Mouse (Mus musculus) heart, embryonic 14.5 days (tissue): ENCODE data around the gene Mns1. TPM values are rescaled to one million over a fixed set of nuclear protein-coding genes. Genes with fewer than 3 reads are reported as not detected.
A peak's percentile ranks its signal among the peaks of the same experiment; 100 is the strongest.

Source experiments
- ATAC-seq: fragments of 200-750 bp; cut with Nextera tagmentation; 2 replicates; pipeline ENCODE4 v1.8.0; 2017; ENCODE audit warnings: low read depth, moderate TSS enrichment; ENCODE audit not compliant: insufficient number of reproducible peaks, insufficient read depth, low FRiP score
- H3K27ac ChIP-seq, 2 experiments: fragments of 200-500 bp in 1 of 2; fragments of 300-500 bp in 1 of 2; sonication (generic) in 1 of 2; replicated peaks in 1 of 2; 2 replicates each; pipeline ENCODE4 v1.5.1; 2012 to 2014; ENCODE audit warnings: low read depth in 2 of 2, low read length in 2 of 2, control low read depth in 1 of 2, mild to moderate bottlenecking in 1 of 2, mixed read lengths in 1 of 2; ENCODE audit not compliant: control insufficient read depth in 1 of 2, insufficient read depth in 1 of 2
- H3K27me3 ChIP-seq: fragments of 300-500 bp; sonication (generic); 2 replicates; pipeline ENCODE4 v1.6.1; 2014; ENCODE audit warnings: mild to moderate bottlenecking, low read length, control low read depth; ENCODE audit not compliant: control insufficient read depth, insufficient read depth
- H3K36me3 ChIP-seq: fragments of 300-500 bp; sonication (generic); 2 replicates; pipeline ENCODE4 v1.6.1; 2014; ENCODE audit warnings: mild to moderate bottlenecking, control low read depth, low read length, mixed read lengths; ENCODE audit not compliant: control insufficient read depth, insufficient read depth
- H3K4me1 ChIP-seq, 2 experiments: fragments of 200-500 bp in 1 of 2; fragments of 300-500 bp in 1 of 2; sonication (generic) in 1 of 2; 2 replicates each; pipeline ENCODE4 v1.6.1; 2012 to 2014; ENCODE audit warnings: low read length in 2 of 2, control low read depth in 1 of 2, mixed read lengths in 1 of 2; ENCODE audit not compliant: control insufficient read depth in 2 of 2, insufficient read depth in 2 of 2
- H3K4me2 ChIP-seq: fragments of 300-500 bp; sonication (generic); 2 replicates; pipeline ENCODE4 v1.6.1; 2014; ENCODE audit warnings: mild to moderate bottlenecking, low read length
- H3K4me3 ChIP-seq, 2 experiments: fragments of 200-500 bp in 1 of 2; fragments of 300-500 bp in 1 of 2; sonication (generic) in 1 of 2; 2 replicates each; pipeline ENCODE4 v1.5.1; 2012 to 2014; ENCODE audit warnings: low read length in 2 of 2, mild to moderate bottlenecking in 2 of 2, control low read depth in 1 of 2, low read depth in 1 of 2, moderate library complexity in 1 of 2; ENCODE audit not compliant: control insufficient read depth in 1 of 2, insufficient read depth in 1 of 2
- H3K9ac ChIP-seq: fragments of 300-500 bp; sonication (generic); 2 replicates; pipeline ENCODE4 v1.6.1; 2014; ENCODE audit warnings: mild to moderate bottlenecking, low read length
- H3K9me3 ChIP-seq: fragments of 300-500 bp; sonication (generic); 2 replicates; pipeline ENCODE4 v1.6.1; 2016; ENCODE audit warnings: low read length, control low read depth; ENCODE audit not compliant: control insufficient read depth
- WGBS: fragments of 180-500 bp; shearing (Covaris S2); extraction: QIAGEN DNeasy Blood & Tissue Kit; methylation state at CpG from one replicate; pipeline ENCODE4 v1.1.7; 2014; 5-methylcytosine and 5-hydroxymethylcytosine counted together
- polyA plus RNA-seq: library from polyadenylated mRNA; unstranded; fragments of >200 nt; fragmentation: Nextera tagmentation; extraction: Ambion mirVana; gene quantifications from 2 replicates; pipeline ENCODE4 v1.2.1, GENCODE M21; 2014

Mns1 gene
- polyA plus RNA-seq, 1 experiment from 2014 or later: 11.6 TPM

GRCm38 (mm10) chr9:72427861-72428260 is 9.9 kb upstream of the Mns1 start:
- WGBS: 65% methylated on average over 4 of the region's 4 CpGs
- no peak for ATAC-seq

GRCm38 (mm10) chr9:72434876-72435275 is 2.9 kb upstream of the Mns1 start:
- no peak overlapping the region for H3K9ac ChIP-seq
- 66% methylated on average over 9 of the region's 9 CpGs for WGBS
- no peak overlapping the region for H3K27ac ChIP-seq
- H3K9me3 ChIP-seq: no peaks in the 10 kb centered on the region
- H3K36me3 ChIP-seq: no peaks in the 10 kb centered on the region
- no peak for ATAC-seq
- H3K4me1 ChIP-seq: peaks cover 3 to 8% of the 10 kb centered on the region in 2 experiments; a peak in 3 of 4 replicates
- no peaks in the 10 kb centered on the region for H3K27me3 ChIP-seq
- H3K4me2 ChIP-seq: no peak overlapping the region
- no peak overlapping the region for H3K4me3 ChIP-seq

More at GRCm38 (mm10) chr9:72427861-72428260, 9.9 kb upstream of the Mns1 start:
- Histone ChIP-seq H3K9ac (no peak overlapping the region), H3K4me3 (no peak overlapping the region), H3K9me3 (no peaks in the 10 kb centered on the region), H3K4me2 (no peak overlapping the region), H3K27ac (no peak overlapping the region), H3K4me1 (no peaks in the 10 kb centered on the region), H3K27me3 (no peaks in the 10 kb centered on the region), H3K36me3 (no peaks in the 10 kb centered on the region)

GRCm38 (mm10) chr9:72438749-72439148 is 938 bp downstream of the Mns1 start:
- no peaks in the 10 kb centered on the region for H3K9me3 ChIP-seq
- no peak overlapping the region for H3K27ac ChIP-seq
- H3K9ac ChIP-seq: peak overlapping the region; percentile 70
- H3K36me3 ChIP-seq: no peaks in the 10 kb centered on the region
- H3K4me3 ChIP-seq: peak overlapping the region; percentile 60 to 79
- H3K4me1 ChIP-seq: peaks cover 5 to 16% of the 10 kb centered on the region in 2 experiments; a peak in 3 of 4 replicates
- H3K4me2 ChIP-seq: peak overlapping the region; percentile 91
- no peaks in the 10 kb centered on the region for H3K27me3 ChIP-seq
- WGBS: 4% methylated on average over 9 of the region's 9 CpGs
- no peak for ATAC-seq

- H3K9me3 ChIP-seq: no peaks in the 10 kb centered on the region
- WGBS: 83% methylated on average over 4 of the region's 4 CpGs
- ATAC-seq: no peak
- H3K36me3 ChIP-seq: 0 out of 2 replicates have a peak, but pooled peaks cover 4% of the 10 kb centered on the region
- no peak overlapping the region for H3K4me2 ChIP-seq
- no peak overlapping the region for H3K9ac ChIP-seq
- no peaks in the 10 kb centered on the region for H3K27me3 ChIP-seq
- H3K4me1 ChIP-seq: peaks cover 5 to 16% of the 10 kb centered on the region in 2 experiments; a peak in 3 of 4 replicates
- H3K27ac ChIP-seq: no peak overlapping the region
- H3K4me3 ChIP-seq: no peak overlapping the region
These were observed 2.5 kb downstream of the Mns1 start for GRCm38 (mm10) chr9:72440358-72440757.

GRCm38 (mm10) chr9:72440948-72441926 is 3.4 kb downstream of the Mns1 start:
- 36% methylated on average over 8 of the region's 8 CpGs for WGBS
- no peak overlapping the region for H3K27ac ChIP-seq
- H3K4me3 ChIP-seq: no peak overlapping the region
- H3K9me3 ChIP-seq: no peaks in the 10 kb centered on the region
- H3K9ac ChIP-seq: no peak overlapping the region
- ATAC-seq: no peak
- H3K36me3 ChIP-seq: 0 out of 2 replicates have a peak, but pooled peaks cover 8% of the 10 kb centered on the region
- peaks cover 5 to 16% of the 10 kb centered on the region in 2 experiments; a peak in 3 of 4 replicates for H3K4me1 ChIP-seq
- no peaks in the 10 kb centered on the region for H3K27me3 ChIP-seq
- H3K4me2 ChIP-seq: no peak overlapping the region

GRCm38 (mm10) chr9:72441927-72442715 is 4.3 kb downstream of the Mns1 start:
- peaks cover 16% of the 10 kb centered on the region; the same call in 1 of the 2 replicates for H3K36me3 ChIP-seq
- ATAC-seq: no peak
- H3K27me3 ChIP-seq: no peaks in the 10 kb centered on the region
- H3K27ac ChIP-seq: no peak overlapping the region
- no peak overlapping the region for H3K4me3 ChIP-seq
- no peak overlapping the region for H3K9ac ChIP-seq
- H3K9me3 ChIP-seq: no peaks in the 10 kb centered on the region
- no peak overlapping the region for H3K4me2 ChIP-seq
- WGBS: 90% methylated on average over 10 of the region's 10 CpGs
- peaks cover 5 to 16% of the 10 kb centered on the region in 2 experiments; a peak in 3 of 4 replicates for H3K4me1 ChIP-seq

- H3K4me2 ChIP-seq: no peak overlapping the region
- peaks cover 0 to 10% of the 10 kb centered on the region in 2 experiments; a peak in 2 of 4 replicates for H3K4me1 ChIP-seq
- no peak overlapping the region for H3K27ac ChIP-seq
- 57% methylated on average over 8 of the region's 8 CpGs for WGBS
- H3K4me3 ChIP-seq: no peak overlapping the region
- no peak for ATAC-seq
- H3K9ac ChIP-seq: no peak overlapping the region
- H3K9me3 ChIP-seq: no peaks in the 10 kb centered on the region
- no peaks in the 10 kb centered on the region for H3K27me3 ChIP-seq
- H3K36me3 ChIP-seq: peaks cover 21% of the 10 kb centered on the region
These were observed 10.2 kb downstream of the Mns1 start for GRCm38 (mm10) chr9:72448026-72448425.
